Mouse (Mus musculus): ENCODE data around the gene Osgin1.
A peak's percentile ranks its signal among the peaks of the same experiment; 100 is the strongest.

Gene Osgin1

DNA sequence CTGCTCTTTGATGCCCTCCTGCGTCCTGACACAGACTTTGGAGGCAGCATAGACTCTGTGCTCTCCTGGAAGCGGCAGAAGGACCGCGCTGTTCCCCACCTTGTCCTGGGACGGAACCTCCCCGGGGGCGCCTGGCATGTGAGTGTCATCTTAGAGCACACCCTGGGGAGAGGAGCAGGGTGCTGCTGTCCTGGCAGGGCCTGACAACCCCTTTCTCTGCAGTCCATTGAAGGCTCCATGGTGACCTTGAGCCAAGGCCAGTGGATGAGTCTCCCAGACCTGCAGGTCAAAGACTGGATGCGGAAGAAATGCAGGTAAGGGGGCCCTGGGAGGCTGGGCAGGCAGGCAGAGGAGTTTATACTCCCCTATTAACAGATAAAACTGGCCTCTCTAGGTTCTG, 9.0 kb downstream of the Osgin1 start:
- DNase-seq (ENCODE audit: low spot score in 2 of 2): no peak

DNA sequence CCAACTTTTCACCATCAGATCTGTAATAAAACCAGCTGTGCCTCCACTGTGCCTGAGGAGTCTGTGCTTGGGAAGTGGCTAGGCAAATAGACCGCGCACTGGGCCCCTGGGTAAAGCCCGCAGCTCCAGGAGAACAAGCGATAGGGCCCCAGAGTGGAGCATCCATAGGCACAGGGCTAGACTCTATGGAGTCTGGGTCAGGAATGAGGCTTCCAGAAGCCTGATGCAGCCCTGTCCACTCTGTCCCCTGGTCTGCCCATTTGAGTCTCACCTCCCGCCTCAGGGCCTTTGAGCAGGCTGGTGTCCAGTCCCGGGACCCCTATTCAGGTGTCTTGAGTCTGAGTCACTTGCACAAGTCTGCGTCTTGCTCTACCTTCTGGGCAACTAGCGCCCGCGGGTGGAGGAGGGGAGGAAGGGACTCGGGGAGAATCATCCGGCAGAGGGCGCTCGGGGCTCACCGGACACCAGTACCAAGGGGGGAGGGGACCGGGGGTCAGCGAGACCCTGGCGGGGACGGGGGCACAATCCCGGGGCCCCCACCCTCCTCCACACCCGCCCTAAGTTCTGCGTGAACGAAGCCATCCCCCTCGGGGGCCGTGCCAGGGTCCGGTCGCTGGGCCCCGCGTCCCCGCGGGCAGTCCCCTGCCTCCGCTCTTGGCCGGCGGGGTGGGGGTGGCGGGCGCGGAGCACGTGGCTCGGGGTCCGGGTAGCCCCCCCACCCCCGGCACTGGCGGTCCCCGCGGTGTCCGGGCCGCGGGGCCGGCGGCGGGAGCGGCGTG, 12.5 kb downstream of the Osgin1 start, which contains the start of gene Necab2:
TSS of gene Necab2 (plus strand) at position 509 of the 779 bp plus-strand sequence.
- DNase-seq (ENCODE audit: low spot score in 2 of 2): peak; percentile 60 to 85

DNA sequence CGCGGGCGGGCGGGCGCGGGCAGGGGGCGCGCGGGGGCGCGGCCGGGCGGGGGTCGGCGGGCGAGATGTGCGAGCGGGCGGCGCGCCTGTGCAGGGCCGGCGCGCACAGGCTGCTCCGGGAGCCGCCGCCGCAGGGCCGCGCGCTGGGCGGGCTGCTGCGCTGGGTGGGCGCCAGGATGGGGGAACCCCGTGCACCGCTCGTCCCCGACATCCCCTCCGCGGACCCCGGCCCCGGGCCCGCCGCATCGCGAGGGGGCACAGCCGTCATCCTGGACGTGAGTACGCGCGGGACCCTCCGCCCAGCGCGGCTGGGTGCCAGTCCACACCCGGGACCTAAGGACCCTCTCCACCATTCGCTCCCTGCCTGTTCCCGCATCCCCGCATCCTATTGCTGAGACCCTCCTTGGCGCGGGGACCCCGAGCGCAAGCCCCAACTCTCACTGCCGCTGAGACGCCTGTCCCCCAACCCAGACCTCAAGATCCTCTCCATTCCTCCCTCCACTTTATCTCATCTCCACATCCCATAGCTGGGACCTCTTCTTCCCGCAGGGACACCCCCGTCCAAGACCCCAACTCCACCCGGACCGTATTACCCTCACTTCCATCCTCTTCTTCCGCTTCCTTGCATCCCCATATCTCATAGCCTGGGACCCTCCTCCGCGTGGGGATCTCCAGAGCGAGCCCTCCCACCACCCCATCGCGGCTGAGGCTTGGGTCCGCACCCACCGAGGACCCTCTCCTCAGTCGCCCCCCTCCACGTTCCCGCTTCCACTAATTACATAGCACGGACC, 13.3 kb downstream of the Osgin1 start:
- no peak for DNase-seq (ENCODE audit: low spot score in 2 of 2)

- DNase-seq (ENCODE audit: low spot score in 2 of 2): no peak
Observed at GRCm38 (mm10) chr8:119447781-119448170, 13.9 kb downstream of the Osgin1 start.

GRCm38 (mm10) chr8:119449627-119450026, 15.7 kb downstream of the Osgin1 start:
- DNase-seq (ENCODE audit: low spot score in 2 of 2): no peak

DNA sequence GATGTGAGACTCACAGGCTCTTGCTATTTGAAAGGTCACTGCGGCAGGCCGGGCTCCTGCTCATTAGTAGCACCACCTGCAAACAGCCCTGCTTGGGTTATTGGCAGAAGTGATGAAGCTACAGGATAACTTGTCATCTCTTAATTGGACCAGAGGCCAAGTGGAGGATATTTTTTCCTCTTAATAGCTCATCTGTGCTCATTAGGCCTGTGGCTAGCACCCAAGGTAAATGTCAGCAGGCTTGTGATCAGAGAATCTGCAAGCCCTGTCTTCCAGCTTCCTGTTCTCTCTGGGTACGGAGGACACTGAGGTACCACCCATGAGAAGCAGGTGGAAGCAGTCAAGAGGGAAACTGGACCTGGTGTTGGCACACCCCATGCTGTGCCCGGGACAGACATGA, 17.2 kb downstream of the Osgin1 start:
- no peak for DNase-seq (ENCODE audit: low spot score in 2 of 2)

GRCm38 (mm10) chr8:119452919-119453318, 19.0 kb downstream of the Osgin1 start:
- no peak for DNase-seq (ENCODE audit: low spot score in 2 of 2)

GRCm38 (mm10) chr8:119456045-119456444, 22.1 kb downstream of the Osgin1 start:
- DNase-seq (ENCODE audit: low spot score in 2 of 2): no peak

- no peak for DNase-seq (ENCODE audit: low spot score in 2 of 2)
Observed at GRCm38 (mm10) chr8:119459724-119460123, 25.8 kb downstream of the Osgin1 start.

DNA sequence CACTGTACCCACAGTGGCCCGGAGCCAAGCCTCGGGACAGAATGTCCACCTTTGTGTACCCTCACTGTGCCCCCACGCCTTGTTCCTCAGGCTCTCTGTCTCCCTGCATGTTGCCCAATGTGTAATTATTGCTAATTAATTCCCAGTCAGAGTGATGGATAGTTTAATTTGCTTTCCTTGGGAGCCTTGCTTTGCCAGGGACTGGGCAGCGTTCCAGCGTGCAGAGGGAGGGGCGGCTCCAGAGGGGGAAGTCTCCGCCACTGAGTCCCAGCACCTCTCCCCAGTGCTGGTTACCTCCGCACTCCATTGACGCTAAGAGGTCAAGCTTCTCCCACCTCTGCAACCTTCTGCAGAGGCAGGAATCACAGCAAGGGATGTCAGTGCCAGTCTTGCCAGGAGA, 27.4 kb downstream of the Osgin1 start:
- no peak for DNase-seq (ENCODE audit: low spot score in 2 of 2)

DNA sequence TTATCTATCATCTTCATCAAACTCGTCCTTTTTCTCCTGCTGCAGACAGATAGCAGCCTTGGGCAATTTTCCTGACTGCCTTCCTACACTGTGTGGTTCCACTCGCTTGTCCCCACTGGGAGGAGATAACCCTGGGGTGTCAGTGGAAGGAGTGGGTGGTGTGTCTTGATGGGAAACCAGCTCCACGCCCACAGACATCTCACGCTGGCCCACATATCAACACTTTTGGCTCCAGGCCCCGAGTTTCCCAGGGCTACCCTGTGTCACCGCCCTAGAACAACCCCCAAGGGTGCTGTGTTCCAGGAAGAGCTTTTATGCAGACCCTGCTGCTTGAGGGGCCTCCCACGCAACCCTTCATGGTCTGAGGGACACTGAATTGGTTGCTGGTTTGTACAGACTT, 29.8 kb downstream of the Osgin1 start:
- no peak for DNase-seq (ENCODE audit: low spot score in 2 of 2)

DNA sequence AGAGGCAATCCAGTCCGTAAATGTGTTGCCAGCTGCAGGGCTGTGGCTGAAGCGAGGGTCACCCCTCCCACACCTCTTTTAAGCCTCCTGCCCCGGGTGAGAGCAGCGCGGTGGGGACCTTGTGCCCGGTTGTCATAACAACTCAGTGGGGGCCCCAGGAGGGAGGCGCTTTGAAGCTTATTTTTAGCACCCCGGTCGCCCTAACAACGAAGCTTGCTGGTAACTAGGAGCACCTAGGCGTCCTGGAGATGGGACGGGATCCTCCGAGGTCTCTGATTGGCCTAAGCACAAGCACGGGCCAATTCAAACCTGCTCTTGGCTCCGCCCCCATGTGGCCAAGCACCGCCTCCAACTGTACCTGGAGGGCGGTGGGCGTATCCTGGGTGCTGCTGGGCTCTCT, 32.2 kb downstream of the Osgin1 start:
- no peak for DNase-seq (ENCODE audit: low spot score in 2 of 2)

- DNase-seq (ENCODE audit: low spot score in 2 of 2): no peak
Observed at GRCm38 (mm10) chr8:119466794-119467193, 32.9 kb downstream of the Osgin1 start.

DNA sequence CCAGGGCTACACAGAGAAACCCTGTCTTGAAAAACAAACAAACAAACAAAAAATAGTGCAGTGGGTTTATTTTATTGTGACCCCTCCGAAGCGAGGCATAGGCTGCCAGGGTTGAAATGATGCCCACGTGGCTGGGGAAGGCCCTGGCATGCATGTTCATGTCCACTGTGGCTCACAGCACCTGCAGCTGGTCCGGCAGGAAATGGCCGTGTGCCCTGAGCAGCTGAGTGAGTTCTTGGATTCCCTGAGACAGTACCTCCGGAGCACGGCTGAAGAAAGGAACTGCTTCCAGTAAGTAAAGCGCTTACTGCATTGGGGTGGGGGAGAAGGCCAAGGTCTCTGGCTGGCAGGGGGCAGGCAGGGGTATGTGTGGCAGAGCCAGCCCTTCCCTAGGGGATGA, 34.2 kb downstream of the Osgin1 start:
- DNase-seq (ENCODE audit: low spot score in 2 of 2): no peak

GRCm38 (mm10) chr8:119478684-119479083, 44.8 kb downstream of the Osgin1 start:
- DNase-seq (ENCODE audit: low spot score in 2 of 2): no peak

DNA sequence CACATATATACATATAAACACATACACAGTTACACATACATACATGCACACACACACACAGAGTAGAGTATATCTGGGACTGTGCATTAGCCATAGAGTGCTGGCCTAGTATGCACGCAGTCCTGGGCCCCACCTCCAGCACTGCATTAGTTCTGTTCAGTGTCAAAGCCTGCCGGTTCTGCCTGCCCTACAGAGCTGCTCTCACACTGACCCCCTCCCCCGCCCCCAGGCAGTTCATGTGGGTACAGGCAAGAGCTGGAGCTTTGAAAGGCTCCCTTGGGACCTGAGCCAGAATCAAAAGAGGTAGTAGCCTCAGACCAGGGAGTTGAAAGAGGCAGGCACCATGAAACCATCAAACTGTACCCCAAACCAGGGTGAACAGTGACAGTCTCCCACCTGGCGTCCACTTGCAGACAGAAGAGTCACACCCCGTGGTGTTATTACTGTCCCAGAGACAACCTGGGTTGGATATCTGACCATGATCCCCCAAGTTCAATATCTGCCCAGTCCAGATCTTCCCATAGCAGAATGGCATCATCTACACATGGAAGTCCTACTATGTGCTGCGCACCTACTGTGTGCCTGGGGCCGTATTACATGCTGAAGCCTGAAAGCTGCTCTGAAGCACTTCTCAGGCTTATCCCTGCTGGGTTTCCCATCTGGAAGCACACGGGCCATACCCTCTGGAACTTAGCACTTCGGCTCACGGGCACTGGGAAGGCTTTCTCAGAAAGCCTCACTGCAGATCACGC, 50.4 kb downstream of the Osgin1 start:
- peak in 1 of 2 experiments; percentile 64 for DNase-seq (ENCODE audit: low spot score in 2 of 2)

- DNase-seq (ENCODE audit: low spot score in 2 of 2): no peak
Observed at GRCm38 (mm10) chr8:119487093-119487492, 53.2 kb downstream of the Osgin1 start.
